Mouse (Mus musculus) kidney, postnatal 36 days (tissue): ENCODE measurements around the gene Scaper.
A peak's percentile ranks its signal among the peaks of the same experiment; 100 is the strongest.

Experiments
- DNase-seq, 2 experiments: peaks; one replicate each; pipeline ENCODE4 v3.0.0; 2021 to 2022; ENCODE audit warnings: mixed read lengths in 2 of 2

The Scaper gene

GRCm38 (mm10) chr9:55937664-55938617, at the start of gene Scaper:
Scaper (minus strand) TSS chr9:55938119.
- DNase-seq: peak; percentile 93 to 96

DNA sequence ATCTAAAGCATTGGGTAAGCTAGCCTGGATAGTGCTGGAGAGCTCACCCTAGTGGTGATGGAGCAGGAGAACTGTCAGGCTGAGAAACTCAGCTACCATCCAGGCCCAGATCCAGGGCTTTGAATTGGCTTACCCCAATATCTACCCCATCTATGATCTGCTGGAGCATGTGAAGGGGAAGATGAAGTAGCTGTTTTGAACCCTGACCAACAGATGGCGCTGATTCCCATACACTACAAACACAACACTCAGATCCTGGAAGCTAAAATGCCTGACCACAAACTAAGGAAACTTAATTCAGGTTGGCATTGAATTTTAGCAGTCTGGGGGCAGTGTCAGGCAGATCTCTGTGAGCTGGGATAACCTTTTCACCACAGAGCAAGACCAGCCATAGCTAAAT, 8.9 kb upstream of the Scaper start:
- peak; percentile 19 to 70 for DNase-seq

GRCm38 (mm10) chr9:55941356-55941755, 3.4 kb upstream of the Scaper start:
- DNase-seq: no peak

GRCm38 (mm10) chr9:55938618-55938985, 683 bp upstream of the Scaper start:
- DNase-seq: no peak

DNA sequence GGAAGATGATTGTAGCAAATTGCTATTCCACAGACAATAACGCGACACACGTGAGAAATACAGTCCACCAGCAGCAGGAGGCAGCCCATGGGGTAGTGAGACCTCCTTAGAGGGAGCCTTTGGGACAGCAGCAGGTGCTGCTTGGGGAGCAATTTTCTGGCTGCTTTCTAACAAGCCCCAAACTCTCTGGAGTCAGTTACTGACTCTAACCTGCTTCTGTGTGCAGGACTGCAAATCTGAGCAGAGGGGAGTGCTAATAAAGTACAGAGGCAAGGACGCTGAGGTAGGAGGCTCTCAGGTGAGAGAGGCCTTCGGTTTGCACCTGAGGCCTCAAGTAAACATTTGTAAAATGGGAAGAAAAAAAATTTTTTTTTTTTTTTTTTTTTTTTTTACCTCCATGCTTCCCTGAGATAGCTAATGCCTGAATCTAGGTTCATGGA, 675 bp downstream of the Scaper start:
- DNase-seq: peak in 1 of 2 experiments; percentile 12

GRCm38 (mm10) chr9:55932482-55932881, 5.4 kb downstream of the Scaper start:
- no peak for DNase-seq

- peak in 1 of 2 experiments; percentile 4 for DNase-seq
Observed at GRCm38 (mm10) chr9:55918579-55918978, 19.3 kb downstream of the Scaper start.

DNA sequence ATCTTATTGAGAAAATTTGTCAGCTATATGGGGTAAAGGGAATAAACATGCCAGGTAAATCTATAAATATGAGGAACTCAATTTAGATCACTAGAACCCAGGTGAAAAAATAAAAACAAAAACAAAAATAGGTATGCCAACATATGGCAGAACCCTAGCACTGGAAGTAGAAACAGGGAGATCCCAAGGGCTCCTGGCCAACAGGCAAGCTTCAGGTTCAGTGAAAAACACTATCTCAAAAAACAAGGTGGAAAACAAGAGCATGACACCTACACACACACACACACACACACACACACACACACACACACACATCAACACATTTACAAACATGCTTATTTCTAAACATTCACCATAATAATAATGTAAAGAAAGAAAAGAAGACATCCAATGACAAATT, 21.2 kb downstream of the Scaper start:
- DNase-seq: no peak

- no peak for DNase-seq
Observed at GRCm38 (mm10) chr9:55911481-55911880, 26.4 kb downstream of the Scaper start.

GRCm38 (mm10) chr9:55902964-55903363, 35.0 kb downstream of the Scaper start:
- DNase-seq: no peak

DNA sequence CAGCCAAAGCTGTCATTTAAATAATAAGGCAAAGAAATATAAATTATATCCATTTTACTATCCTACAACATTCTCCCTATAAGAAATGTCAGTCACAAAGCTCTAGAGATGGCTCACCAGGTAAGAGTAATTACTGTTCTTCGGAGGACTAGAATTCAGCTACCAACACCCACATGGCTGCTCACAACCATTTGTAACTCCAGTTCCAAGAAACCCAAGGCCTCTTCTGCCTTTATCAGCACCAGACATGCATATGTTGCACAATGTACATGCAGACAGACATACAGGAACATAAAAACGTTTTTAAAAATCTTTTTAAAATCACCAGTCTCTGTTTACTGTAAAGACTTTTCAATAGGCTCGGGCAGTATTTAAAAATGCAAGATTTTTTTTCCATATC, 36.3 kb downstream of the Scaper start:
- no peak for DNase-seq

- no peak for DNase-seq
Observed at GRCm38 (mm10) chr9:55900531-55900930, 37.4 kb downstream of the Scaper start.

DNA sequence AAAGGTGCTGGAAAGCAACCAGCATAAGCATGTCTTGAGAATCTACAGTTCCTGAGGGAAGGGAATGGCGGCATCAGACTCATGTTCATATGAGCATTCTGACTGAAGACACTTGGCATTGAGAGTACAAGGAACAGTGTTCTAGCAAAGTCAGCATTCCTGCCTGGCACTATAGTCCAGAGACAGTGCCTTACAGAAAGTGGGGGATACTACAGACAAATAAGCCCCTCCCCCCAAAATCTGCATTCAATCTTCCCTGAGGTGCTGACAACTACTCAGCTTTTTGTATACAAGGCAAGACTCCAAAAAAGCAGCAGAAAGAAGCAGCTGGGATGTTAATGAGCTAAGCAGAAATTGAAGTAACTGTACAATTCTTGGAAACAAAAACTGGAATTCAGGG, 59.9 kb downstream of the Scaper start:
- no peak for DNase-seq

DNA sequence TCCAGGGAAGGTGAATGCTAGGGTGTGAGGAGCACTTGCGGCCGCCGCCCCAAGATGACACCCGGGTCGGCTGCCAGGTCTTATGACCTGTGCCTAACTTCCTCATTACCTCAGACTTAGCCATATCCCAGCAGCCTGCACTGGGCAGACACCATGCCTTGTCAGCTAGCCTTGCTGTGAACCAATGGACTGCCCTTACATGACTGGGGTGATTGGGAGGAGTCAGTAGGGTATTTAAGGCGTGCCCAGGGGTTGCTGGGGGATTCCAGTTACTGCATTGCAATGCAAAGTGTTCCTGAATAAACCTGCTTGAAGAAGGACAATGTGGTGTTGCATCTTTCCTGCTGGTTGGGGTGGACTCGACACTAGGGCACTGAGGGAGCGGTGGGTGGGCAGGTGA, 148.5 kb downstream of the Scaper start:
- DNase-seq: no peak

- DNase-seq: no peak
Observed at GRCm38 (mm10) chr9:55712016-55712415, 225.9 kb downstream of the Scaper start.

DNA sequence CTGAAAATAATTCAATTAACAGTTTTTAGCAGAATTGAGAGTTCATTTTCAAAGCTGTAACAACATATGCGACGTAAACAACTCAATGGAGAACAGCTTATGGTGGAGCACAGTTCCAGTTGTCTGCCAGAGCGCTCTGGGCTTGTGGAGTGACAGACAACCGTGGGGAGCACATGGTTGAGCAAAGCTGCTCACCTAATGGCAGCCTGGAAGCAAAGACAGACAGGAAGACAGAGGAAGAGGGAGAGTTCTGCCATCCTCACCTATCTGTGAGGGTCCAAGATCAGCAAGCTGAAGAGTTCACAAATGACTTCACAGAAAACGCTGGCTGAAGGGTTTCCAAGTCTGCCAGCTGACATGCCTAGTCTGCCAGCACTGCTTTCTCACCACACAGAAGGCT, 227.4 kb downstream of the Scaper start:
- DNase-seq: no peak

DNA sequence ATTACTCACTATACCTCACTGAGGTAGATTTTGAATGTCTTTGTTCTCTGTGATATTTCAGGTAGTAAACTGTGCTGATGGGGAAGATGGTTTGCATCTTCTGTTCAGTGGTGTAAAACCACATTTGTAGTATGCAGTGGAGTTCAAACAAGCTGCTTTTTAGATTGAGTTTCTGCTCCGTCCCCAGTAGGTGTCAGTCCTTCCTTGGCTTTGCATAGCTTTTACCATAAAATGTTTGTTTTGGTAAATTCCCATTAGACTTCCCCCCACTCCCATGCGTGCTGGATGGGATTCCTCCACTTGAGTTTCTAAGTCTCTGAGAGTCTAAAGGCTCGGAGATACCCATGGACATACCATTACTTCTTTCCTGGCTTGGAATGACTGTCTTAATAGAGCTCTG, 231.3 kb downstream of the Scaper start:
- no peak for DNase-seq

- no peak for DNase-seq
Observed at GRCm38 (mm10) chr9:55695307-55695706, 242.6 kb downstream of the Scaper start.

- DNase-seq: no peak
Observed at GRCm38 (mm10) chr9:55677099-55677498, 260.8 kb downstream of the Scaper start.

- DNase-seq: no peak
Observed at GRCm38 (mm10) chr9:55646444-55646843, 291.5 kb downstream of the Scaper start.

DNA sequence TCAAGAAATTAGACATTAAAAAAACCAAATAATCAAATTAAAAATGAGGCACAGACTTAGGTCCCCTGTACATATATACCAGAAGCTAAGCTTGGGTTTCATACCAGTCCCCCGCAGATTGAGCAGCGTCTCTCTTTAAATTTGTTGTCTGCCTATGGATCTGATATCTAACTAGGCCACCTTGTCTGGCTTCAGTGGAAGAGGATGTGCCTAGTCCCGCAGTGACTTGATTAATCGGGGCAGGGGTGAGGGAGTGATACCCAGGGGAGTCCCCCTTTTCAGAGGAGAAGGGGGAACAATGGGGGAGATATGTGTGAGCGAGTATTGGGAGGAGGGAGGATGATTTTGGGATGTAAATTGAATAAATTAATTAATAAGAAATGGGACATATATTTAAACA, 310.9 kb downstream of the Scaper start:
- no peak for DNase-seq

DNA sequence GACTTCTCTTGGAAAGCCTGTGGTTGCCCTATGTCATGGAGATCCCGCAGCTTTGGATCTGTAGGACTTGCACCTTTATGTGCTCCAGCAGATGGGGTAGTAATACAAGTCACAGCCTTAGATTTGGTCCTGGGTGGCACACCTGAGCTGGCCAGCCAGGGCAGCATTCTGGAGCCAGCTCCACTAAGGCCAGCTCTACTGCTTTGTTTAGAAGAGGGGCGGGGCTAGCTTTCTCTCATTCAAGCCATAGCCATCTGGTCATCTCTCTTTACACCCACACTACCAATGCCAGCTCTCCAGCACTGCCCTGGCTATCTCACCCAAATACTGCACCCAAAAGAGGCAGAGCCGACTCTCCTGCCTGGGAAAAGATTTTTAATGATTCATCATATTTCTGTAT, 323.2 kb downstream of the Scaper start:
- no peak for DNase-seq

- DNase-seq: peak in 1 of 2 experiments; percentile 13
Observed at GRCm38 (mm10) chr9:55609751-55610150, 328.2 kb downstream of the Scaper start.

- DNase-seq: peak; percentile 10 to 28
Observed at GRCm38 (mm10) chr9:55608701-55609531, 329.0 kb downstream of the Scaper start.
